Comparison of ENCODE assay signal across 12 mouse cellular contexts in genomic region chr2:181990829-181991228, GRCm38 (mm10).
"Had no signal": no experiment of that assay in that cellular context is flagged by ENCODE, and none has a peak within 500 bp of the region (broad histone marks: within the 10 kb centered on the region; RNA-seq: fewer than 3 reads in every experiment).

Gm14496 (plus strand) TSS chr2:181991129.

- DNase-seq: retina, postnatal 1 day; right cerebral cortex, adult 18-20 months; right cerebral cortex, postnatal 14 days; right cerebral cortex, postnatal 25 days; right cerebral cortex, postnatal 4 days; spleen, adult 18-20 months; thymus, adult 18-20 months; thymus, adult 2 months; thymus, postnatal 14 days; thymus, postnatal 25 days; thymus, postnatal 36 days; thymus, postnatal 4 days had no signal
